Mouse (Mus musculus) right cerebral cortex, postnatal 10 days (tissue): Measurements from ENCODE around the gene Higd1a.

Experiments
- DNase-seq, 2 experiments: peaks; one replicate each; pipeline ENCODE4 v3.0.0; 2021; ENCODE audit warnings: low spot score in 2 of 2

The Higd1a gene

GRCm38 (mm10) chr9:121798887-121799520 lies 59.2 kb downstream of the Higd1a start:
- DNase-seq, result no peak
